Mouse (Mus musculus) myocyte (in vitro differentiated cells): ENCODE results near the gene Frs3. TPM values are rescaled to one million over a fixed set of nuclear protein-coding genes. Genes with fewer than 3 reads are reported as not detected.
A peak's percentile ranks its signal among the peaks of the same experiment; 100 is the strongest.

Experiments
- H3K27me3 ChIP-seq: one replicate; pipeline ENCODE4 v1.6.1; 2011; ENCODE audit not compliant: control insufficient read depth, insufficient read depth, insufficient read length
- H3K36me3 ChIP-seq: one replicate; pipeline ENCODE4 v1.6.1; 2011; ENCODE audit not compliant: control insufficient read depth, insufficient read depth
- H3K4me2 ChIP-seq: one replicate; pipeline ENCODE4 v1.6.1; 2011; ENCODE audit warnings: low read depth, control low read depth
- H3K4me3 ChIP-seq: one replicate; pipeline ENCODE4 v1.5.1; 2011; ENCODE audit warnings: mild to moderate bottlenecking, control low read depth, moderate library complexity
- H3K79me2 ChIP-seq: one replicate; pipeline ENCODE4 v1.6.1; 2011; ENCODE audit not compliant: control insufficient read depth, insufficient read depth
- H3ac ChIP-seq: one replicate; pipeline ENCODE4 v1.6.1; 2011; ENCODE audit not compliant: control insufficient read depth, insufficient read length
- CEBPB ChIP-seq: IDR thresholded peaks from 2 replicates; pipeline ENCODE4 v1.6.1; 2011; ENCODE audit warnings: mild to moderate bottlenecking, moderate library complexity; ENCODE audit not compliant: poor library complexity, insufficient read depth, severe bottlenecking
- E2F4 ChIP-seq: IDR thresholded peaks from one replicate; pipeline ENCODE4 v1.6.1; 2011; ENCODE audit warnings: mild to moderate bottlenecking, control low read depth, moderate library complexity; ENCODE audit not compliant: insufficient read depth
- MAX ChIP-seq: IDR thresholded peaks from one replicate; pipeline ENCODE4 v1.6.1; 2011; ENCODE audit warnings: low read depth, mild to moderate bottlenecking, control low read depth
- MYOD1 ChIP-seq, 3 experiments: IDR thresholded peaks; one replicate each; pipeline ENCODE4 v1.6.1; 2011; ENCODE audit warnings: control low read depth in 2 of 3, low read depth in 2 of 3, mild to moderate bottlenecking in 2 of 3, moderate library complexity in 1 of 3; ENCODE audit not compliant: insufficient read length in 2 of 3, control insufficient read depth in 1 of 3
- MYOG ChIP-seq, 3 experiments: IDR thresholded peaks; one replicate each; pipeline ENCODE4 v1.6.1; 2011; ENCODE audit warnings: control low read depth in 2 of 3, low read depth in 2 of 3, mild to moderate bottlenecking in 2 of 3; ENCODE audit not compliant: insufficient read length in 2 of 3, control insufficient read depth in 1 of 3, insufficient read depth in 1 of 3
- POLR2A ChIP-seq: IDR thresholded peaks from one replicate; pipeline ENCODE4 v1.6.1; 2011; ENCODE audit warnings: low read depth, mild to moderate bottlenecking, control low read depth, moderate library complexity; ENCODE audit not compliant: insufficient read length
- POLR2AphosphoS2 ChIP-seq: IDR thresholded peaks from one replicate; pipeline ENCODE4 v1.6.1; 2011; ENCODE audit warnings: low read depth, control low read depth; ENCODE audit not compliant: insufficient read length
- REST ChIP-seq: IDR thresholded peaks from one replicate; pipeline ENCODE4 v1.6.1; 2011; ENCODE audit warnings: mild to moderate bottlenecking, control low read depth, moderate library complexity; ENCODE audit not compliant: insufficient read depth, insufficient read length
- SRF ChIP-seq: IDR thresholded peaks from one replicate; pipeline ENCODE4 v1.6.1; 2011; ENCODE audit warnings: low read depth; ENCODE audit not compliant: control insufficient read depth, insufficient read length
- TCF12 ChIP-seq: IDR thresholded peaks from one replicate; pipeline ENCODE4 v1.6.1; 2011; ENCODE audit warnings: mild to moderate bottlenecking, control low read depth; ENCODE audit not compliant: poor library complexity, insufficient read depth, severe bottlenecking
- TCF3 ChIP-seq: IDR thresholded peaks from one replicate; pipeline ENCODE4 v1.6.1; 2011; ENCODE audit warnings: low read depth, control low read depth; ENCODE audit not compliant: insufficient read length
- USF1 ChIP-seq: IDR thresholded peaks from one replicate; pipeline ENCODE4 v1.6.1; 2011; ENCODE audit warnings: low read depth, mild to moderate bottlenecking, control low read depth, moderate library complexity
- polyA plus RNA-seq: library from polyadenylated mRNA; unstranded; fragments of >200 nt; fragmentation: generic; extraction: Trizol; gene quantifications from one replicate; pipeline ENCODE4 v1.2.1, GENCODE M21; 2012; ENCODE audit warnings: missing spikeins

Gene Frs3
- polyA plus RNA-seq, 1 experiment: 3.4 TPM

GRCm38 (mm10) chr17:47682836-47683235 lies 6.0 kb upstream of the Frs3 start:
- TF ChIP-seq MAX: no peak
- no peak for TF ChIP-seq POLR2A
- TF ChIP-seq E2F4: no peak
- no peak for TF ChIP-seq USF1
- TF ChIP-seq SRF: no peak
- no peak for TF ChIP-seq POLR2AphosphoS2
- no peak for TF ChIP-seq MYOG (IDR thresholded peaks at IDR 0.05; ENCODE audit: control insufficient read depth in 1 of 3, insufficient read depth in 1 of 3, insufficient read length in 2 of 3, low read depth in 2 of 3)
- no peak for TF ChIP-seq TCF3
- TF ChIP-seq TCF12: no peak
- no peak for TF ChIP-seq MYOD1 (IDR thresholded peaks at IDR 0.05; ENCODE audit: control insufficient read depth in 1 of 3, insufficient read length in 2 of 3, low read depth in 2 of 3)
- no peak for TF ChIP-seq REST
- no peak for TF ChIP-seq CEBPB
- Histone ChIP-seq H3K79me2 (peaks cover 15% of the 10 kb centered on the region), H3K4me3 (no peak overlapping the region), H3K27me3 (no peaks in the 10 kb centered on the region), H3K36me3 (peaks cover 11% of the 10 kb centered on the region), H3K4me2 (no peak overlapping the region), H3ac (no peak overlapping the region)

GRCm38 (mm10) chr17:47687409-47688343 lies 1.2 kb upstream of the Frs3 start:
- no peaks in the 10 kb centered on the region for H3K36me3 ChIP-seq
- peaks cover 15% of the 10 kb centered on the region for H3K79me2 ChIP-seq
- peak overlapping the region; percentile 41 for H3ac ChIP-seq
- H3K4me3 ChIP-seq: peak overlapping the region; percentile 97
- no peak for TF ChIP-seq E2F4
- TF ChIP-seq POLR2A: peak; percentile 90
- no peak for TF ChIP-seq TCF3
- TF ChIP-seq USF1: peak; percentile 24
- TF ChIP-seq CEBPB: peak; percentile 95
- TF ChIP-seq MAX: no peak
- TF ChIP-seq TCF12: no peak
- TF ChIP-seq MYOD1 (IDR thresholded peaks at IDR 0.05; ENCODE audit: control insufficient read depth in 1 of 3, insufficient read length in 2 of 3, low read depth in 2 of 3): no peak
- no peak for TF ChIP-seq REST
- TF ChIP-seq MYOG (IDR thresholded peaks at IDR 0.05; ENCODE audit: control insufficient read depth in 1 of 3, insufficient read depth in 1 of 3, insufficient read length in 2 of 3, low read depth in 2 of 3): peak in 1 of 3 experiments; percentile 3
- TF ChIP-seq POLR2AphosphoS2: peak; percentile 94
- peak; percentile 85 for TF ChIP-seq SRF
- peak overlapping the region; percentile 95 for H3K4me2 ChIP-seq
- no peaks in the 10 kb centered on the region for H3K27me3 ChIP-seq

- peaks cover 15% of the 10 kb centered on the region for H3K79me2 ChIP-seq
- no peak for TF ChIP-seq MYOD1 (IDR thresholded peaks at IDR 0.05; ENCODE audit: control insufficient read depth in 1 of 3, insufficient read length in 2 of 3, low read depth in 2 of 3)
- TF ChIP-seq REST: no peak
- no peak for TF ChIP-seq TCF3
- no peak for TF ChIP-seq MYOG (IDR thresholded peaks at IDR 0.05; ENCODE audit: control insufficient read depth in 1 of 3, insufficient read depth in 1 of 3, insufficient read length in 2 of 3, low read depth in 2 of 3)
- TF ChIP-seq SRF: no peak
- no peak for TF ChIP-seq E2F4
- TF ChIP-seq MAX: no peak
- TF ChIP-seq USF1: no peak
- no peak for TF ChIP-seq CEBPB
- no peak for TF ChIP-seq POLR2AphosphoS2
- no peak for TF ChIP-seq POLR2A
- no peak for TF ChIP-seq TCF12
- H3K27me3 ChIP-seq: no peaks in the 10 kb centered on the region
Measured at GRCm38 (mm10) chr17:47688344-47688607, 554 bp upstream of the Frs3 start, which contains the start of gene Tomm6. Tomm6 (minus strand) TSS chr17:47688386.

GRCm38 (mm10) chr17:47689894-47690293 lies 1.1 kb downstream of the Frs3 start:
- Histone ChIP-seq H3K79me2 (peaks cover 15% of the 10 kb centered on the region), H3ac (no peak overlapping the region), H3K4me2 (peak overlapping the region; percentile 85), H3K27me3 (no peaks in the 10 kb centered on the region), H3K36me3 (no peaks in the 10 kb centered on the region), H3K4me3 (peak overlapping the region; percentile 97)
- TF ChIP-seq TCF12 (no peak), POLR2A (no peak), TCF3 (no peak), MAX (no peak), E2F4 (no peak), SRF (no peak), USF1 (no peak), MYOG (IDR thresholded peaks at IDR 0.05; ENCODE audit: control insufficient read depth in 1 of 3, insufficient read depth in 1 of 3, insufficient read length in 2 of 3, low read depth in 2 of 3) (no peak), REST (no peak), CEBPB (no peak), MYOD1 (IDR thresholded peaks at IDR 0.05; ENCODE audit: control insufficient read depth in 1 of 3, insufficient read length in 2 of 3, low read depth in 2 of 3) (no peak), POLR2AphosphoS2 (no peak)

More at GRCm38 (mm10) chr17:47688344-47688607, 554 bp upstream of the Frs3 start, which contains the start of gene Tomm6:
- Histone ChIP-seq H3K36me3 (no peaks in the 10 kb centered on the region), H3K4me3 (peak within 1 kb of the TSS; percentile 97), H3ac (peak within 1 kb of the TSS; percentile 41), H3K4me2 (peak within 1 kb of the TSS; percentile 95)
